Mouse (Mus musculus) myocyte (in vitro differentiated cells): ENCODE measurements around the gene Sf3b1.

Experiments
- MYOD1 ChIP-seq, 3 experiments: IDR thresholded peaks; one replicate each; pipeline ENCODE4 v1.6.1; 2011; ENCODE audit warnings: control low read depth in 2 of 3, low read depth in 2 of 3, mild to moderate bottlenecking in 2 of 3, moderate library complexity in 1 of 3; ENCODE audit not compliant: insufficient read length in 2 of 3, control insufficient read depth in 1 of 3
- POLR2A ChIP-seq: IDR thresholded peaks from one replicate; pipeline ENCODE4 v1.6.1; 2011; ENCODE audit warnings: low read depth, mild to moderate bottlenecking, control low read depth, moderate library complexity; ENCODE audit not compliant: insufficient read length
- USF1 ChIP-seq: IDR thresholded peaks from one replicate; pipeline ENCODE4 v1.6.1; 2011; ENCODE audit warnings: low read depth, mild to moderate bottlenecking, control low read depth, moderate library complexity

- TF ChIP-seq POLR2A, result no peak
- TF ChIP-seq MYOD1 (IDR thresholded peaks at IDR 0.05; ENCODE audit: control insufficient read depth in 1 of 3, insufficient read length in 2 of 3, low read depth in 2 of 3), result no peak
- no peak for TF ChIP-seq USF1
These were observed 14.8 kb downstream of the Sf3b1 start for GRCm38 (mm10) chr1:55012513-55012912.
